Mouse (Mus musculus) frontal cortex, postnatal 36 days (tissue): ENCODE data around the gene Arpp21.
A peak's percentile ranks its signal among the peaks of the same experiment; 100 is the strongest.

Experiments used
- DNase-seq, 2 experiments: peaks; one replicate each; pipeline ENCODE4 v3.0.0; 2022; ENCODE audit warnings: low spot score in 2 of 2

Arpp21 gene

GRCm38 (mm10) chr9:112235696-112236397, at the start of gene Arpp21:
TSS of gene Arpp21 (minus strand) at chr9:112235938.
- DNase-seq, result peak in 1 of 2 experiments; percentile 51

DNA sequence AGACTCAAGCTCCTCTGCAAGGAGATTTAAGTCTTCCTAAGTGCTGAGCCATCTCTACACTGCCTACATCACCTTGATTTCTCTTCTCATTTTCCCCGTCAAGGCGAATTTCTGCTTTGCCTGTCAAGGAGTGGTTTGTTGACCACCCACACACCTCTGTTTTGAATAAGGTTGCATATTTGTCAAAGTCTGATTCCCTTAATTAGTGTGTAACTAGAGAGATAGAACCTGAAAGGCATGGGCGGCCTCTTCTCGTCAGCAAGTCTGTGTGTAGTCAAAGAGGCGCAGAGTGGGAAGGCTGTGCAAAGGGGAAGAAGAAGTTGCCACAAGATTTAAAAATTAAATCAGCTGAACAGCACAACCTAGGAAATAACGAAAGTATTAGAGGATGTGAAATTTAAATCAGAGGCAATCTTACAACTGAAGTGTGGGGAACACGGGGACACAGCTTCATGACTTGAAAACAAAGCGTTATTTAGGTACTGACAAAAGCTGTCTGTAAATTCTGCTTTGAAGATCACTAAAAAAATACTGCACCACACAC, 36.8 kb upstream of the Arpp21 start:
- peak; percentile 15 to 38 for DNase-seq

DNA sequence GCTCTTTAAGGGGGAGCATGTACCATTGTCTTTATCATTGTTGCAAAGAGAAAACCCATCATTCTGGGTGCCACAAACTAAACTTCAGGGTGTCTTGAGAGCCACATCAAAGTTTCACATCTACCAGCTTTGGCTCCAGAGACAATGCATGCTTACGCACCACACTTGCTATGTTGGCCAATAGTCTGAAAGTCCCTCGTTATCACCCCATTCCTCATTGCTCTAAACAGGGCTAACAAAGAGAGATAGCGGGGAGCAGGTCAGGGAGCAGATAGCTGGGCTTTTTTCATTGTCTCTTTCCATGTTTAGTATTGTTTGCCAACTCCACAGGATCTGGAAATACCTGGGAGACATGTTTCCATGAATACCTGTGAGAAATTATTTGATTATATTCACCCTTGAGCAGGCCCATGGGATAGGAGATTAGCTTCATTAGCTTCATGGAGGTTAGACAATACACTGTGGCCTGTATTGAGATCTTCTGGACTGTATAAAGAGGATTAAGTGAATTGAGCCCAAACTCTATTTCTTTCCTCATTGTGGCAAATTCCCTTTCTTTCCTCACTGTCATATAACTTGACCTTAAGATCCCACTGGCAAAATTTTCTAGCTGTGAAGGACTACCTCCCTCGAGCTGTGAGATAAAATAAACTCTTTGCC, 29.4 kb upstream of the Arpp21 start:
- DNase-seq, result no peak

DNA sequence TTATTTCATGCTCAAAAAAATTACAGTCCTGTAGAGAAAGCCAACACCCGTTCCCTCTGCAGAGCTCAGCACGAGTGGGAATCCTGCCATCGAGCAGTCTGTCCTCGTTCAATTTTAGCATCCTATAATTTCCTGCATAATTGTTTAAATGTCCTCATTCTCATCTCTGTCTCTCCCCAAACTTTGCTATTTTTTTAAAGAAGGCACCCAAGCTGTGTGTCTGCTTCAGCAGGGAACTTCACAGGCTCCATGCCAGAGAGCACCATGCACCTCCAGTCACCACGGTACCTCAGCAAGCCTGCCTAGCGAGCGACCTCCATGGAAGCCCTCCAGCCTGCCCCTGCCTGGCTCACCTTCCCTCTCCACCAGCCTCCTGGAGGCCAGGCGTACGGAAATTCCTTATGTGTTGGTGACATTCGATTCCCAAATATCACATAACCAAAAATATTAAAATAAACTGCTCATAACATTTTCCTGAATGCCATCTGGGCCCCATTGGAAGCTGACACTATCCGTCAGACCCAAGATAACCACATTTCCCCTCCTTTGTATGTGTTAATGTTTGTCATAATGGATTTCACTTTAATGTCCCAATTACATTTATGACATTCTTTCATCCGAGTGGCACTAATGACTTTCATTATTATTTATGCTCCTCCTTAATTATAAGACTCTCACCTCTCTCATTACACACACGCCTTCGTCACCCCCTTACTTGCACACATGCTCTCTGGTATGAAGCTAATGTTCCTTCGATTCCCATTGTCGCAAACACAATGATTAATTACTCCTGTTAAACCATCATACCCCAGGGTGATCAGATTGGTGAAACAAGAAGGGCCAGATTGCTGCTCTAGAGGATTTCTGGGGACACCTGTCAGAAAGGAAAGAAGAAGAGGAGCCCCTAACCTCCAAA, 26.5 kb upstream of the Arpp21 start:
- peak; percentile 68 to 83 for DNase-seq

- no peak for DNase-seq
Observed at GRCm38 (mm10) chr9:112261556-112261955, 25.8 kb upstream of the Arpp21 start.

DNA sequence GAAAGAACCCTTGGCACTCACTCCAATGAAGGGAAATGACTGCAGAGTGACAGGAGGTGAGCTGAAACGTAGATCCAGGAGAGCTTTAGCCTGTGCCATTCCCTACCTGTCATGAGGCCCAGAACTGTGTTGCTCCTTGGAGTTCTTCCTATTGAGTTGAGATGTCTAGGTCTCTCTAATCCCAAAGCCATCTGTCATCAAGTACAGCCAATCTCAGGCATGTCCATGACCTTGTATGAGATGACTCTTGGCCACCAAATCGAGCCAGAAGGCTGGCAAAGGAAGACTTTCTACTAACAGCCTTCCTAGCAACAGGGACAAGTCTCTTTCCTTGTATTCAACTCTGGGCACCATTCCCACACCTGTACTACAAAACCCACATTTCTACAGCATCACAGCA, 25.0 kb upstream of the Arpp21 start:
- DNase-seq, result no peak

GRCm38 (mm10) chr9:112258560-112258959, 22.8 kb upstream of the Arpp21 start:
- DNase-seq, result no peak

GRCm38 (mm10) chr9:112255971-112256370, 20.2 kb upstream of the Arpp21 start:
- DNase-seq, result no peak

- no peak for DNase-seq
Observed at GRCm38 (mm10) chr9:112253730-112254129, 18.0 kb upstream of the Arpp21 start.

GRCm38 (mm10) chr9:112251857-112252256, 16.1 kb upstream of the Arpp21 start:
- DNase-seq, result peak in 1 of 2 experiments; percentile 23

DNA sequence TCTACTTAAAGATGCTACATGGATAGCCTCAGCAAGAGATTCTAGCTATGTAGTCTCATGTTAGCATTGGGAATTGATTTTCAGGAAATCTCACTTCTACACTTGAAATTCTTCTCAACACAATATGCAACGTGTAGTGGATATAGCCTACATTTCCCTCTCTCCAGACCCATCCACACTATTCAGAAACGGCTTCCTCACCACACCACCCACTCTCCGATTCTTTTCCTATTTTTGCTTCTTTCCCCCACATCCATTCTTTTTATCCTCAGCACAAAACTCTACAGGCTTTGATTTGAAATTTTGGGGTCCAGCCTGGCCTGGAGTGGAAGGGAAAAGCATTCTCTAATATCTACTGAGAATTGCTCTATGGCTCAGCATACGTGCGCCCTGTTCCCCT, 15.6 kb upstream of the Arpp21 start:
- DNase-seq, result no peak

DNA sequence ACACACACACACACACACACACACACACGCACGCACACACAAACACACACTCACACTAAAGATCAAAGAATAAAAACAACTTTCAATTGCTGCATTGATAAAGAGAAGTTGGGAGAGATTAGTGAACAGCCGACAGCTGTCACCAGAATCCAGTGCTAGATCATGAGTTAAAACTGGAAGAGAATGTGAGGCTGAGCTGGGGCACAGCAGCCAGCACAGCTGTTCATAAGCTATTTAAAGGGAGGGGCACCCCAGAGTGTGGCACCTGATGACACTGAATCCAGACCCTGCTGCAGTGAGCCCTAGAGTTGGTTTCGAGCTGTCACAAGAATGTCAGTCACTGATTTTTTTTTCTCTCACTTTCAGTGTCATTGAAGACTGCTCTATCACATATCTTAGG, 14.0 kb upstream of the Arpp21 start:
- DNase-seq, result no peak

DNA sequence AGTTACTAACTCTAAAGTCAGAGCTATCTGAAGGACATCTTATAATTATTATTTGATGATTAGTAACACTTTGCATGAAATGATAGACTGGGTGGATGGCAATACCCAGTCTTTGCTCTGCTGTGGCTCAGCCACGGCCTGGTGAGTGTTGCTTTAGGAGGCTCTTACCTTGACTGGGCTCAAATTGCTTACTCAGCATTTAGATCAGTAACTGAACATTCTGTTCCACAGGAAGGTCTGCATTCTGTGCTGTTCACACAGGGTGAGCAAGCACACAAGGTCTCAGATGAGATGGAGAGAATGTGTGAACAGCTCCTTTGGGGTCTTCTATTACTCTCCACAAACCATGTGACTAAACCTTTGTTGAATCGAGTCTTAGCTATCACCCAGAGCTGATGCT, 11.4 kb upstream of the Arpp21 start:
- DNase-seq, result no peak

GRCm38 (mm10) chr9:112238168-112238567, 2.4 kb upstream of the Arpp21 start:
- no peak for DNase-seq

DNA sequence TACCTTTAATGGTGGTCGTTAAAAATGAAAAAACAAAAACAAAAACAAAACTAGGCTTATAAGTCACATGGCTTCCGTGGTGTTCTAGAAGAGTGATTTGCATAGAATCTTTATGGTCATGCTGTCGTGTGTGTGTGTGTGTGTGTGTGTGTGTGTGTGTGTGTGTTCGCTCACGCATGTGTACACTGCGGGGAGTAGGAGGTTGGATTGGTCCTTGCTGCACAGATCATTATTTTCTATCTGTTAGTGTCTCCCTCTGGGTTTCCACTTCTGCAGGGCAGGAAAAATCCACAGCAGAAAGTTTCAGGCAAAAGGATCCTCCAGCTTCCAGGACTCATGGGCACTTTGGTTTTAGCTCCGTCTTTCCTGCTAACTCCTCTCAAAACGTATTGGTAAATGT, 813 bp upstream of the Arpp21 start:
- DNase-seq, result no peak

GRCm38 (mm10) chr9:112235041-112235695, 570 bp downstream of the Arpp21 start:
- DNase-seq, result peak; percentile 80 to 83

GRCm38 (mm10) chr9:112234505-112235024, 1.2 kb downstream of the Arpp21 start:
- no peak for DNase-seq

GRCm38 (mm10) chr9:112233822-112234504, 1.8 kb downstream of the Arpp21 start:
- no peak for DNase-seq

DNA sequence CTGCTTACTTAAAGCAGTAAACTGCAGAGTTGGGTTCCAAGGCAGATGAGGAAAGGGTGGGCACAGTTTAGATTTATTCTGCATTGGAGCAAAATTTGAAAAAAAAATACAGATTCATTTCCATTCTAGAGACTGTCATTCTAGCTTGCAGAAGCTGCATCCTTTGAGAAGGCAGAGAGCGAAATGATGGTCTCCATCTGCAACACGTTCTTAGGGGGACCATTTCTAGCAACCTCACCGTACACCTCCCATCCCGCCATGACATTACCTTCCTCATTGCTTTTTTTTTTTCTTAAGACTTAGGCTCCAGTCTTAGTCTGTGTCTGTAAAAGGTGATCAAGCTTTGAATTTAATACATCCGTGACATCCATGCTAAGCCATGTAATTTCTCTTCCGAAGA, 2.4 kb downstream of the Arpp21 start:
- no peak for DNase-seq

- DNase-seq, result no peak
Observed at GRCm38 (mm10) chr9:112231935-112232575, 3.7 kb downstream of the Arpp21 start.
